Mouse (Mus musculus) layer of hippocampus, adult 9-10 months (tissue): ENCODE results near the gene Plekha6.

Experiments used
- DNase-seq: peaks from one replicate; pipeline ENCODE4 v3.0.0; 2022; ENCODE audit warnings: low spot score

Plekha6 gene

GRCm38 (mm10) chr1:133214672-133215359 is 50.8 kb downstream of the Plekha6 start:
- DNase-seq, result no peak

GRCm38 (mm10) chr1:133215360-133215700 is 51.3 kb downstream of the Plekha6 start:
- no peak for DNase-seq

- DNase-seq, result no peak
Measured at GRCm38 (mm10) chr1:133215753-133216152, 51.7 kb downstream of the Plekha6 start.

- DNase-seq, result no peak
Measured at GRCm38 (mm10) chr1:133217031-133217430, 53.0 kb downstream of the Plekha6 start.

GRCm38 (mm10) chr1:133219106-133219505 is 55.1 kb downstream of the Plekha6 start:
- no peak for DNase-seq

GRCm38 (mm10) chr1:133221459-133221858 is 57.4 kb downstream of the Plekha6 start:
- DNase-seq, result no peak

GRCm38 (mm10) chr1:133222445-133222995 is 58.5 kb downstream of the Plekha6 start:
- DNase-seq, result no peak

GRCm38 (mm10) chr1:133224674-133225073 is 60.7 kb downstream of the Plekha6 start:
- DNase-seq, result no peak

GRCm38 (mm10) chr1:133225137-133225536 is 61.1 kb downstream of the Plekha6 start:
- DNase-seq, result no peak

GRCm38 (mm10) chr1:133225561-133225960 is 61.6 kb downstream of the Plekha6 start:
- DNase-seq, result no peak

GRCm38 (mm10) chr1:133225963-133226660 is 62.1 kb downstream of the Plekha6 start:
- no peak for DNase-seq

GRCm38 (mm10) chr1:133226928-133227327 is 62.9 kb downstream of the Plekha6 start:
- no peak for DNase-seq

GRCm38 (mm10) chr1:133227378-133227777 is 63.4 kb downstream of the Plekha6 start:
- DNase-seq, result no peak

- DNase-seq, result no peak
Measured at GRCm38 (mm10) chr1:133228809-133229487, 64.9 kb downstream of the Plekha6 start.

GRCm38 (mm10) chr1:133231523-133232193 is 67.6 kb downstream of the Plekha6 start:
- no peak for DNase-seq

GRCm38 (mm10) chr1:133235909-133236308 is 71.9 kb downstream of the Plekha6 start:
- DNase-seq, result no peak

GRCm38 (mm10) chr1:133236693-133237440 is 72.9 kb downstream of the Plekha6 start:
- DNase-seq, result no peak

GRCm38 (mm10) chr1:133237670-133238069 is 73.7 kb downstream of the Plekha6 start:
- DNase-seq, result no peak

- DNase-seq, result no peak
Measured at GRCm38 (mm10) chr1:133239121-133239812, 75.3 kb downstream of the Plekha6 start.

- no peak for DNase-seq
Measured at GRCm38 (mm10) chr1:133239813-133240160, 75.8 kb downstream of the Plekha6 start.

GRCm38 (mm10) chr1:133240881-133241280 is 76.9 kb downstream of the Plekha6 start:
- DNase-seq, result no peak
